Mouse (Mus musculus) midbrain, embryonic 15.5 days (tissue): Measurements from ENCODE around the gene Ercc2. TPM values are rescaled to one million over a fixed set of nuclear protein-coding genes. Genes with fewer than 3 reads are reported as not detected.

ENCODE experiments used
- ATAC-seq: fragments of 200-750 bp; cut with Nextera tagmentation; replicated peaks from 2 replicates; pipeline ENCODE4 v1.8.0; 2017; ENCODE audit warnings: moderate TSS enrichment
- H3K27ac ChIP-seq: fragments of 300-500 bp; sonication (generic); 2 replicates; pipeline ENCODE4 v1.5.1; 2015; ENCODE audit warnings: mild to moderate bottlenecking, inconsistent platforms
- H3K27me3 ChIP-seq: fragments of 300-500 bp; sonication (generic); replicated peaks from 2 replicates; pipeline ENCODE4 v1.6.1; 2015; ENCODE audit warnings: inconsistent platforms
- H3K36me3 ChIP-seq: fragments of 300-500 bp; sonication (generic); replicated peaks from 2 replicates; pipeline ENCODE4 v1.6.1; 2015; ENCODE audit warnings: inconsistent platforms
- H3K4me1 ChIP-seq: fragments of 300-500 bp; sonication (generic); 2 replicates; pipeline ENCODE4 v1.6.1; 2015; ENCODE audit warnings: inconsistent platforms
- H3K4me2 ChIP-seq: fragments of 300-500 bp; sonication (generic); 2 replicates; pipeline ENCODE4 v1.6.1; 2015; ENCODE audit warnings: inconsistent platforms, mild to moderate bottlenecking, moderate library complexity
- H3K4me3 ChIP-seq: fragments of 300-500 bp; sonication (generic); 2 replicates; pipeline ENCODE4 v1.5.1; 2015; ENCODE audit warnings: mild to moderate bottlenecking, inconsistent platforms
- H3K9ac ChIP-seq: fragments of 300-500 bp; sonication (generic); 2 replicates; pipeline ENCODE4 v1.6.1; 2015; ENCODE audit warnings: mild to moderate bottlenecking, inconsistent platforms
- H3K9me3 ChIP-seq: fragments of 300-500 bp; sonication (generic); 2 replicates; pipeline ENCODE4 v1.6.1; 2016; ENCODE audit warnings: inconsistent platforms
- WGBS: fragments of 180-500 bp; shearing (Covaris S2); methylation state at CpG from one replicate; pipeline ENCODE4 v1.1.7; 2015; ENCODE audit warnings: mixed read lengths; 5-methylcytosine and 5-hydroxymethylcytosine counted together
- polyA plus RNA-seq: library from polyadenylated mRNA; unstranded; fragments of >200 nt; fragmentation: Nextera tagmentation; extraction: Ambion mirVana; gene quantifications from 2 replicates; pipeline ENCODE4 v1.2.1, GENCODE M21; 2015

Ercc2 gene
- polyA plus RNA-seq = 29.7 and 33.0 TPM in 2 replicates

DNA sequence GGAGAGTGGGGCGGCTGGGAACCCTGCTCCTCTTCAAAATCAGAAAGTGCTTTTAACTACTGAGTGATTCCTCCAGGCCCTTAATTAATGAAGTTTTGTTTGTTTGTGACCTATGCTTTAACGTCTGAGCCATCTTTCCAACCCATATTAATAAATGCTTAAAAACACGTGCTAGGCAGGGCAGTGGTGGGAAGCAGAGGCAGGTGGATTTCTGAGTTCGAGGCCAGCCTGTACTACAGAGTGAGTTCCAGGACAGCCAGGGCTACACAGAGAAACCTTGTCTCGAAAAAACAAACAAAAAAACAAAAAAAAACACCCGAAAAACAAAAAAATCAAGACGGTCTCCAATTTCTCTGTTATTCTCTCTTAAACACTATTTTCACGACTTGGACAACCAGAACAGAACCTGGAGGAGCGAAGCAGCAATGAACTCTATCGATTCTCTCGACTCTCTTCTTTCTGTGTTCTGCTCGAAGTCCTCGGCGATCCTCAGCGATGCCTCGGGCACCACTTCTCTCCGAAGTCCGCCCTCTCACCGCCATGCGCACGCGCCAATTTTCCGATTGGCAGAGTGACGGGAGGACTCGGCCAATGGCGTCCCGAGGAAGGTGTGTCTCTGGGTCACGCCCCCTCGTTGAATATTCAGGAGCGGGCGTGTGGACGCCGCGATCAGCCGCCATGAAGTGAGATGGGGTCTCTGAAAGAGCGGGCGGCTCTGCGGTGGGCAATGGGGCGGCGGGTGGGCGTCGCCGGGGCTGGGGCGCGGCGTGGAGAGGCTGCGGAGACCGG lies at the start of gene Ercc2:
Gene Ercc2 (plus strand): TSS at position 634 of the 789 bp plus-strand sequence.
- Histone ChIP-seq H3K27ac (peak within 1 kb of the TSS; percentile 69), H3K36me3 (peaks cover 7% of the 10 kb centered on the region), H3K27me3 (no peaks in the 10 kb centered on the region), H3K4me3 (peak within 1 kb of the TSS; percentile 97), H3K9me3 (no peaks in the 10 kb centered on the region), H3K4me2 (peak within 1 kb of the TSS; percentile 90), H3K9ac (peak within 1 kb of the TSS; percentile 89), H3K4me1 (peaks cover 21% of the 10 kb centered on the region)
- 7% methylated on average over 48 of the region's 48 CpGs for WGBS
- peak; percentile 96 for ATAC-seq

DNA sequence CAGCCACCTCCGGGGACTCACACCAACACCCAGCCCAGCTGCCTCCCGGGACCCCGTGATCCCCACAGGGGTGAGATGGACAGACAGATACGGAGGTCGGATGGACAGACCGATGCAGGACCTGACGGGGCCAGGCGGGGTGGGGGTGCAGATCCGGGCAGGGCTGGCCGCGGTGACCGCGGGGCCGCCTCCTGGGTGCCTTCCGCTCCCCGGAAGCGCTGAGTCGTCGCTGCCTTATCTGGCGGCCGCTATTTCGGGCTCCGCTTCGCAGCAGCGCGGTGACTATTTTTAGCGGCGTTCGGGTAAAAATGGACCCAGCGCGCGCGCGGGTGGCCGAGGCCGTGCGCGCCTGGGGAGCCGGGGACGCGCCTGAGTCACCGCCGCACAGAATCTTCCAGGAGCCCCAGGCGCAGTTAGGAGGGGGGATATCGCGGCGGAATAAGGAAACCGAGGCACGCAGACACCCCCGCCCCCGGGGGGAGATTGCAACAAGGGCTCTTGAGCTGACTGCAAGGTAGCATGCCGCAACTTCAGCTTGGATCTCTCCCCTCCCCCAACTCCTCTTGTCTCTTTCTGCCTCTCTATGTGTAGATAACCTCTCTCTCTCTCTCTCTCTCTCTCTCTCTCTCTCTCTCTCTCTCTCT lies 49.0 kb upstream of the Ercc2 start:
- Histone ChIP-seq H3K27ac (peak overlapping the region; percentile 87), H3K27me3 (no peaks in the 10 kb centered on the region), H3K4me1 (peaks cover 11% of the 10 kb centered on the region), H3K4me2 (peak overlapping the region; percentile 94), H3K9ac (peak overlapping the region; percentile 94), H3K36me3 (no peaks in the 10 kb centered on the region), H3K4me3 (peak overlapping the region; percentile 88), H3K9me3 (no peaks in the 10 kb centered on the region)
- peak; percentile 61 for ATAC-seq
- WGBS = under 1% methylated on average over 52 of the region's 52 CpGs

DNA sequence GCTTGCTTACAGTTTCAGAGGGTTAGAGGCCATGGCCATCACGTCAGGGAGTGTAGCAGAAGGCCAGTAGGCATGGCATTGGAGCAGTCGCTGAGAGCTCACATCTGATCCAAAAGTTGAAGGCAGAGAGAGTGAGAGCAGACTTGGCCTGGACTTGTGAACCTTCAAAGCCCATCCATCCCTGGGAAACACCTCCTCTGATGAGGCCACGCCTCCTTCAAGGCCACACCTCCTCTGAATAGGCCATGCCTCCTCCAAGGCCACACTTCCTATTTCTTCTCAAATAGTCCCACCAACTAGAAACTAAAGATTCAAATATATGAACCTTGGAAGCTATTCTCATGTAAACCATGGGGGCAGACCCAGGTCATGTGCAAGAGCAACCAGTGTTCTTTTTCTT lies 46.2 kb upstream of the Ercc2 start:
- Histone ChIP-seq H3K9ac (no peak overlapping the region), H3K4me2 (no peak overlapping the region), H3K4me3 (no peak overlapping the region), H3K36me3 (no peaks in the 10 kb centered on the region), H3K9me3 (no peaks in the 10 kb centered on the region), H3K4me1 (peaks cover 11% of the 10 kb centered on the region), H3K27me3 (no peaks in the 10 kb centered on the region), H3K27ac (no peak overlapping the region)
- no peak for ATAC-seq
- 34% methylated on average over 3 of the region's 3 CpGs for WGBS

- Histone ChIP-seq H3K27me3 (peaks cover 11% of the 10 kb centered on the region), H3K27ac (no peak overlapping the region), H3K4me1 (peaks cover 20% of the 10 kb centered on the region), H3K9me3 (no peaks in the 10 kb centered on the region), H3K36me3 (no peaks in the 10 kb centered on the region), H3K4me2 (no peak overlapping the region), H3K9ac (no peak overlapping the region), H3K4me3 (no peak overlapping the region)
- no peak for ATAC-seq
- WGBS = 64% methylated on average over 10 of the region's 10 CpGs
Measured at GRCm38 (mm10) chr7:19337122-19337521, 44.7 kb upstream of the Ercc2 start.

GRCm38 (mm10) chr7:19338060-19338459 lies 43.8 kb upstream of the Ercc2 start:
- no peaks in the 10 kb centered on the region for H3K36me3 ChIP-seq
- WGBS = 69% methylated on average over 2 of the region's 2 CpGs
- ATAC-seq = no peak
- H3K4me2 ChIP-seq = no peak overlapping the region
- H3K4me1 ChIP-seq = peaks cover 20% of the 10 kb centered on the region
- no peak overlapping the region for H3K27ac ChIP-seq
- no peak overlapping the region for H3K4me3 ChIP-seq
- no peak overlapping the region for H3K9ac ChIP-seq
- peaks cover 13% of the 10 kb centered on the region for H3K27me3 ChIP-seq
- no peaks in the 10 kb centered on the region for H3K9me3 ChIP-seq

DNA sequence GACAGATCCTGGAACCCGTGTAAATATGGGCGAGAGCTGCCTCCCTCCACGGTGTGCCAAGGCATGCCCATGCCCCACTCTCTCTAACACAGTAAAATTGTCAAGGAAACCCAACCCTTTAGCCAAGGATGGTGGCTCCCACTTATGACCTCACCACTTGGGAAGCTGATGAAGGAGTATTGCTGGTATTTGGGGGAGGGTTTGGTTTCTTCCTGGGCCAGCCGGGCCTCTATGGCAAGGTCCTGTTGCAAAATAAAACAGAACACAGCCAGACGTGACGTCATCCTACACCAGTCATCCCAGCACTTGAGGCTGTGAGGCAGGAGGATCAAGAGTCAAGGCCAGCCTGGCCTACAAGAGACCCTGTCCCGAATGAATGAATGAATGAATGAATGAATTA lies 43.2 kb upstream of the Ercc2 start:
- Histone ChIP-seq H3K27me3 (peaks cover 13% of the 10 kb centered on the region), H3K9me3 (no peaks in the 10 kb centered on the region), H3K4me1 (peaks cover 19% of the 10 kb centered on the region), H3K36me3 (no peaks in the 10 kb centered on the region), H3K9ac (no peak overlapping the region), H3K4me3 (no peak overlapping the region), H3K4me2 (no peak overlapping the region), H3K27ac (no peak overlapping the region)
- WGBS = 76% methylated on average over 7 of the region's 7 CpGs
- ATAC-seq = no peak

GRCm38 (mm10) chr7:19341250-19341649 lies 40.6 kb upstream of the Ercc2 start:
- WGBS = 20% methylated on average over 10 of the region's 10 CpGs
- H3K4me3 ChIP-seq = peak overlapping the region; percentile 47; the same call in 1 of the 2 replicates

DNA sequence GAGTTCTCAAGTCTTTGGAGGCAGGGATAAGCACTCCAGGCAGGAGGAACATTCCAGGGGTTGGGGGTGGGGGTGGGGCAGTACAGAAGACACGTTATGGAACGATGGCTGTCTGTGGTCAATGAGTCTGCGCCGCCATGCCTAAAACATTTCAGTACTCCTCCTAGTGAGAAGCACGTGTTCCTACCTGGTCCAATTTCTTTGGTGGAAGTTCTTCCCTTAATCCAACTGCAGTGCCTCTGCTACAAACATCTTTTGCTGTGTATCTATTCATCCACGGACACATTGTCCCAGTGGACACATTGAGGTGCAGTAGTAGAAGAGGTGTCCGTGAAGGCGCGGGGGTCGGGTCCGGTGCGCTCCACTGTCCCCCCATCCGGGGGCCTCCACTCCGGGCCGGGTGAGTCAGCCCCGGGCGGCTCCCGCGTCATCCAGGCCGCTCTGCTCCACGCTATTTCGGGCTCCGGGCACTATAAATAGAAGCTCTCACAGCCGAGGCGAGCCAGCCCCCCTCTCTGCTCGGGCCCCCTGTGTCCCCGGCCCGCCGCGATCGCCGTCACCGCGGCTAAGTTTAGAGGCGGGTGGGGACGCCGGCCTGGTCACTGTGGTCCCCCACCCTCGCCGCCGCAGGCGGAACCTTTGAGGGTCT lies 39.9 kb upstream of the Ercc2 start:
- Histone ChIP-seq H3K9me3 (no peaks in the 10 kb centered on the region), H3K4me2 (peak overlapping the region; percentile 96), H3K9ac (peak overlapping the region; percentile 43), H3K4me1 (peaks cover 41% of the 10 kb centered on the region), H3K27ac (no peak overlapping the region), H3K36me3 (no peaks in the 10 kb centered on the region), H3K4me3 (peak overlapping the region; percentile 47), H3K27me3 (peaks cover 13% of the 10 kb centered on the region)
- WGBS = under 1% methylated on average over 41 of the region's 41 CpGs
- ATAC-seq = no peak

More at GRCm38 (mm10) chr7:19341250-19341649, 40.6 kb upstream of the Ercc2 start:
- H3K9ac ChIP-seq = no peak overlapping the region
- H3K9me3 ChIP-seq = no peaks in the 10 kb centered on the region
- H3K36me3 ChIP-seq = no peaks in the 10 kb centered on the region
- peaks cover 13% of the 10 kb centered on the region for H3K27me3 ChIP-seq
- no peak overlapping the region for H3K27ac ChIP-seq
- ATAC-seq = no peak
- H3K4me2 ChIP-seq = peak overlapping the region; percentile 96
- H3K4me1 ChIP-seq = peaks cover 38% of the 10 kb centered on the region

- ATAC-seq = peak; percentile 12; the same call in 1 of the 2 replicates
- H3K9ac ChIP-seq = peak overlapping the region; percentile 43
- peak overlapping the region; percentile 47 for H3K4me3 ChIP-seq
- H3K4me2 ChIP-seq = peak overlapping the region; percentile 96
- no peaks in the 10 kb centered on the region for H3K9me3 ChIP-seq
- 0% methylated on average over 27 of the region's 27 CpGs for WGBS
- peaks cover 41% of the 10 kb centered on the region for H3K4me1 ChIP-seq
- H3K27me3 ChIP-seq = peaks cover 13% of the 10 kb centered on the region
- H3K27ac ChIP-seq = no peak overlapping the region
- H3K36me3 ChIP-seq = no peaks in the 10 kb centered on the region
Measured at GRCm38 (mm10) chr7:19342481-19343027, 39.3 kb upstream of the Ercc2 start.

- no peaks in the 10 kb centered on the region for H3K9me3 ChIP-seq
- 0 out of 2 replicates have a peak overlapping the region, but pooled peaks have one; percentile 1 for H3K4me3 ChIP-seq
- H3K27ac ChIP-seq = no peak overlapping the region
- H3K4me1 ChIP-seq = peaks cover 41% of the 10 kb centered on the region
- ATAC-seq = no peak
- WGBS = 3% methylated on average over 11 of the region's 11 CpGs
- peaks cover 13% of the 10 kb centered on the region for H3K27me3 ChIP-seq
- peaks cover 3% of the 10 kb centered on the region; the same call in 1 of the 2 replicates for H3K36me3 ChIP-seq
- no peak overlapping the region for H3K9ac ChIP-seq
- H3K4me2 ChIP-seq = peak overlapping the region; percentile 96
Measured at GRCm38 (mm10) chr7:19343210-19343808, 38.5 kb upstream of the Ercc2 start.

GRCm38 (mm10) chr7:19344237-19344847 lies 37.5 kb upstream of the Ercc2 start, which contains the start of gene Ercc1:
Gene Ercc1 (plus strand): TSS chr7:19344778.
- H3K4me3 ChIP-seq = peak within 1 kb of the TSS; percentile 81
- H3K9ac ChIP-seq = peak within 1 kb of the TSS; percentile 75
- peak within 1 kb of the TSS; percentile 92 for H3K4me2 ChIP-seq
- H3K27ac ChIP-seq = peak within 1 kb of the TSS; percentile 89
- peaks cover 41% of the 10 kb centered on the region for H3K4me1 ChIP-seq
- H3K27me3 ChIP-seq = peaks cover 13% of the 10 kb centered on the region
- 23% methylated on average over 12 of the region's 12 CpGs for WGBS
- no peaks in the 10 kb centered on the region for H3K9me3 ChIP-seq
- H3K36me3 ChIP-seq = peaks cover 10% of the 10 kb centered on the region; the same call in 1 of the 2 replicates
- ATAC-seq = peak; percentile 19
